Mouse (Mus musculus) CH12.LX (cell line): ENCODE results near the gene Vps13a. TPM values are rescaled to one million over a fixed set of nuclear protein-coding genes. Genes with fewer than 3 reads are reported as not detected.

ENCODE experiments used
- DNase-seq: peaks from one replicate; pipeline ENCODE4 v3.0.0-alpha.2; 2013; ENCODE audit errors: extremely low read depth
- H3K27ac ChIP-seq: 2 replicates; pipeline ENCODE4 v1.5.1; 2012; ENCODE audit warnings: low read depth, mild to moderate bottlenecking, control low read depth, moderate library complexity; ENCODE audit not compliant: insufficient read depth
- H3K27me3 ChIP-seq: replicated peaks from 2 replicates; pipeline ENCODE3; 2012; ENCODE audit warnings: inconsistent platforms
- H3K36me3 ChIP-seq, 2 experiments: replicated peaks in 1 of 2; 2 replicates each; pipeline versions ENCODE3 to v1.6.1; 2012; ENCODE audit warnings: inconsistent platforms in 1 of 2, low read length in 1 of 2, mild to moderate bottlenecking in 1 of 2, mixed read lengths in 1 of 2, moderate library complexity in 1 of 2; ENCODE audit not compliant: control insufficient read depth in 1 of 2, insufficient read depth in 1 of 2
- H3K4me1 ChIP-seq, 2 experiments: 2 replicates each; pipeline ENCODE4 v1.6.1; 2012; ENCODE audit warnings: inconsistent platforms in 1 of 2, moderate library complexity in 1 of 2; ENCODE audit not compliant: insufficient read depth in 2 of 2, control insufficient read depth in 1 of 2
- H3K4me2 ChIP-seq: 2 replicates; pipeline ENCODE4 v1.6.1; 2012; ENCODE audit warnings: low read depth, mild to moderate bottlenecking, control low read depth; ENCODE audit not compliant: poor library complexity, insufficient read depth, severe bottlenecking
- H3K4me3 ChIP-seq, 3 experiments: fragments of 150-350 bp in 1 of 3; sonication (generic) in 1 of 3; replicated peaks in 1 of 3; 2 replicates each; pipeline versions ENCODE3 to v1.5.1; 2011 to 2012; ENCODE audit warnings: low read depth in 2 of 3, low read length in 2 of 3, mild to moderate bottlenecking in 2 of 3, moderate library complexity in 2 of 3, control low read depth in 1 of 3, improper control_type of control experiment in 1 of 3, inconsistent platforms in 1 of 3, mixed read lengths in 1 of 3; ENCODE audit not compliant: poor library complexity in 1 of 3
- H3K79me2 ChIP-seq: replicated peaks from 2 replicates; pipeline ENCODE4 v1.6.1; 2012; ENCODE audit warnings: mild to moderate bottlenecking, moderate library complexity; ENCODE audit not compliant: control insufficient read depth, poor library complexity, insufficient read depth, severe bottlenecking; ENCODE audit errors: extremely low read depth
- H3K9ac ChIP-seq: 2 replicates; pipeline ENCODE4 v1.6.1; 2012; ENCODE audit warnings: low read depth, mild to moderate bottlenecking, control low read depth, moderate library complexity; ENCODE audit not compliant: insufficient read depth
- H3K9me3 ChIP-seq: replicated peaks from 2 replicates; pipeline ENCODE3; 2012; ENCODE audit warnings: low read length, inconsistent platforms, mixed read lengths
- E2F4 ChIP-seq: IDR thresholded peaks from 2 replicates; pipeline ENCODE4 v1.6.1; 2011; ENCODE audit warnings: low read depth, low read length, improper control_type of control experiment; ENCODE audit not compliant: insufficient replicate concordance
- GABPA ChIP-seq: IDR thresholded peaks from 2 replicates; pipeline ENCODE4 v1.6.1; 2012; ENCODE audit warnings: low read depth, low read length, improper control_type of control experiment, inconsistent platforms; ENCODE audit not compliant: insufficient replicate concordance
- KAT2A ChIP-seq: IDR thresholded peaks from 2 replicates; pipeline ENCODE4 v1.6.1; 2012; ENCODE audit warnings: low read length, improper control_type of control experiment, inconsistent platforms; ENCODE audit not compliant: insufficient replicate concordance
- MAFK ChIP-seq: IDR thresholded peaks from 2 replicates; pipeline ENCODE4 v1.6.1; 2011; ENCODE audit warnings: low read length, improper control_type of control experiment; ENCODE audit not compliant: insufficient replicate concordance
- PAX5 ChIP-seq: IDR thresholded peaks from 2 replicates; pipeline ENCODE4 v1.6.1; 2012; ENCODE audit warnings: low read length, inconsistent platforms, mixed read lengths
- POLR2A ChIP-seq: IDR thresholded peaks from 2 replicates; pipeline ENCODE4 v1.6.1; 2011; ENCODE audit warnings: low read depth, mild to moderate bottlenecking, improper control_type of control experiment, low read length
- POLR2AphosphoS2 ChIP-seq: IDR thresholded peaks from 2 replicates; pipeline ENCODE4 v1.6.1; 2011; ENCODE audit warnings: low read depth, low read length, improper control_type of control experiment
- RCOR1 ChIP-seq: conservative IDR thresholded peaks from 2 replicates; pipeline ENCODE4 v1.6.1; 2012; ENCODE audit warnings: low read depth, mild to moderate bottlenecking, inconsistent platforms, low read length, improper control_type of control experiment
- USF2 ChIP-seq: conservative IDR thresholded peaks from 2 replicates; pipeline ENCODE4 v1.6.1; 2011; ENCODE audit warnings: low read depth, low read length, improper control_type of control experiment
- ZKSCAN1 ChIP-seq: IDR thresholded peaks from 2 replicates; pipeline ENCODE4 v1.6.1; 2012; ENCODE audit warnings: low read depth, inconsistent platforms, low read length, improper control_type of control experiment, borderline replicate concordance
- ZMIZ1 ChIP-seq: IDR thresholded peaks from 2 replicates; pipeline ENCODE4 v1.6.1; 2012; ENCODE audit warnings: low read depth, mild to moderate bottlenecking, inconsistent platforms, low read length, improper control_type of control experiment
- dilution Hi-C: fragments of 300-500 bp; cut with MboI; formaldehyde crosslinking; loops from 2 replicates; pipeline ENCODE4 v1.14.3; 2020; ENCODE audit warnings: low sequenced_read_pairs; ENCODE audit not compliant: extremely low pct_unique_long_range_greater_than_20kb, extremely low pct_ligation_motif_present
- in situ Hi-C: fragments of 300-500 bp; cut with MboI; formaldehyde crosslinking; loops from 3 replicates; pipeline ENCODE4 v1.14.3; 2019; ENCODE audit warnings: low sequenced_read_pairs, low pct_ligation_motif_present, low pct_unique_long_range_greater_than_20kb, mixed read lengths
- polyA plus RNA-seq: library from polyadenylated mRNA; unstranded; fragments of >175 nt; gene quantifications from 2 replicates; pipeline ENCODE4 v1.2.1, GENCODE M21; 2012; ENCODE audit warnings: low read depth; ENCODE audit not compliant: insufficient read length
- total RNA-seq, 2 experiments: library from RNA; depleted of rRNA; stranded (reverse); fragments of 300-350 nt in 1 of 2; fragments of >200 nt in 1 of 2; gene quantifications; 2 replicates each; pipeline ENCODE4 v1.2.3; 2012 to 2014

The Vps13a gene
- total and polyA plus RNA-seq, 3 experiments: 32.5 to 36.7 (median 35.9) TPM

DNA sequence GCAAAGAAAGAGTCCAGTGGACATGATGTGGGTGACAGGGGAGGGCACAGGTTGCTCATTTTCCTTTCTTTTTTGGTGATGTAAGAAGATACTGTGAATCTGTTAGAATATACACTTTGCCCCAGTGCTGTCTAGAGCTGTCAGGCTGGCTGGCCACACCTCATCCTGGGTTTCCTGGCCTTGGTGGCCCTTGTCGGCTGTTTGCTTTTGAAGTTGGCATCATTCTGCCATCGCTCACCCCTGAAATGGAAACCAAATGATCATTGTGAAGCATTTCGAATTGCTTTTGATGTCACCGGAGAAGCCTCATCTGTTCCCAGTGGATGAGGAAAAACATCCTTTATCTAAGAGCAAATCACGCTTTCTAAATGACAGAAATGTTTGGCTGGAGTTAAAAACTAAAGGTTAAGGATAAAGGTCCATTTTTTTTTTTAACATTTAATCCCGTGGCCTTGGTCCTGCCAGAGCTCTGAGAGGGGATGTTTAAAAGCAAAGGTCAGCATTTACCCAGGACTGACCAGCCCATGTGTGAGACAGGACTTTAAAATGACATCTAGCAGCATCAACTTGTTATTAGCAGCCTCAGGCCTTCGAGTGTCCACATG is 201.0 kb downstream of the Vps13a start:
- H3K9me3 ChIP-seq: peaks cover 7% of the 10 kb centered on the region
- in situ Hi-C loops (loop anchor here (25.0 kb wide), 1 partner anchor 517 kb away; no protein-coding TSS in a partner anchor), dilution Hi-C loops (no loop called here)
- no peak for DNase-seq
- H3K27ac ChIP-seq: no peak overlapping the region
- no peak overlapping the region for H3K9ac ChIP-seq
- H3K4me2 ChIP-seq: no peak overlapping the region
- no peak overlapping the region for H3K4me3 ChIP-seq
- no peaks in the 10 kb centered on the region for H3K4me1 ChIP-seq
- H3K27me3 ChIP-seq: no peaks in the 10 kb centered on the region
- no peaks in the 10 kb centered on the region for H3K36me3 ChIP-seq
- no peaks in the 10 kb centered on the region for H3K79me2 ChIP-seq
- TF ChIP-seq MAFK (no peak), USF2 (no peak), GABPA (no peak), RCOR1 (no peak), POLR2A (no peak), E2F4 (no peak), ZKSCAN1 (no peak), PAX5 (no peak), POLR2AphosphoS2 (no peak), KAT2A (no peak)

- Histone ChIP-seq H3K79me2 (no peaks in the 10 kb centered on the region), H3K36me3 (no peaks in the 10 kb centered on the region), H3K4me3 (no peak overlapping the region), H3K27me3 (no peaks in the 10 kb centered on the region), H3K9ac (no peak overlapping the region), H3K4me2 (no peak overlapping the region), H3K27ac (no peak overlapping the region), H3K4me1 (no peaks in the 10 kb centered on the region), H3K9me3 (peaks cover 2% of the 10 kb centered on the region)
- no peak for TF ChIP-seq ZMIZ1
- dilution Hi-C loops (no loop called here), in situ Hi-C loops (loop anchor here (25.0 kb wide), 1 partner anchor 514 kb away; no protein-coding TSS in a partner anchor)
- no peak for DNase-seq
Measured at GRCm38 (mm10) chr19:16576790-16577189, 203.9 kb downstream of the Vps13a start.

Other genes with a start within 250 kb of the Vps13a start
- gene Foxb2, start 92.9 kb upstream of the Vps13a start, total RNA-seq (2012; rRNA removed): not detected in 2 replicates
- gene Foxb2, start 92.9 kb upstream of the Vps13a start, total RNA-seq (2014; rRNA removed): not detected in 2 replicates
- gene Foxb2, start 92.9 kb upstream of the Vps13a start, polyA plus RNA-seq: not detected in 2 replicates
- gene Prune2, start 175.2 kb upstream of the Vps13a start, total RNA-seq (2012; rRNA removed): 0.46 and 1.7 TPM in 2 replicates
- gene Prune2, start 175.2 kb upstream of the Vps13a start, total RNA-seq (2014; rRNA removed): 0.01 and 0.04 TPM in 2 replicates
- 0.19 and 0.21 TPM in 2 replicates for gene Prune2, start 175.2 kb upstream of the Vps13a start, polyA plus RNA-seq